Mouse (Mus musculus) c-Kit-positive CD71-positive TER-119-positive erythroid progenitor cells, embryonic 14.5 days (primary cell): ENCODE data around the gene Dgkg.
A peak's percentile ranks its signal among the peaks of the same experiment; 100 is the strongest.

Experiments
- DNase-seq: peaks from one replicate; pipeline ENCODE4 v3.0.0-alpha.2; 2013; ENCODE audit warnings: low spot score

Gene Dgkg

GRCm38 (mm10) chr16:22596394-22596793, 60.6 kb downstream of the Dgkg start:
- DNase-seq, result no peak

DNA sequence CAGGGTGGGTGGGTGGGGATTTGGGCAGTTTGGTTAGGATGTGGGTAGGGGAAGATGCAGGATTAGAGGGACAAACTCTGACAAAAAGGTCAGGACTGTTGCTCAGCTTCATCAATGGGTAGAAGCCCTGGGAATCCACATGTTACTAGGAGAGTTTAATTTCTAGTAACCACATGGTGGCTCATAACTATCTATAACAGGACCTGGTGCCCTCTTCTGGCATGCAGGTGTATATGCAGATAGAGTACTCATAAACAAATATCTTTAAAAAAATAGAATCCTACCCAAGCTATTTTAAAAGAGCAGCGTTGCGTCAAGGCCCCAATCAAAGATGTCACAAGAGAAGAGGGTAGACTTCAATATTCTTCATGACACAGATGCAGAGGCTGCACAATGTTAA, 63.1 kb downstream of the Dgkg start:
- no peak for DNase-seq

DNA sequence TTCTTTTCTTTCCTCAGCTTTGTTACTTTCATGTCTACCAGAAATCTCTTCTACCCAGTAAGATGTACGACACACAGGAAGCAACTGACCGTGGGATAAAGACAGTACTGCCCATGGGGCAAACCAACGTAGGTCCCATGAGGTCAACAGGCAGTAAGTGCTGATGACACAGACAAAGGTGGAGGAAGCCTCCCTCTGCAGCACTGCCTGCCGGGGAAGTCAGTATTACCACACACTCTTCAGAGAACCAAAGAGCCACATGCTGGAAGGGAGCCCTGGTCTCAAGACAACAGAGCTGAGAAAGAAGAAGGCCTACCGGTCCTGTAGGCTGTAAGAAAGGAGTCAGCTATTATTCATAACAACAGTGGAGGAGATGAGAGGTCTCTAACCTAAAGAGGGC, 67.4 kb downstream of the Dgkg start:
- no peak for DNase-seq

GRCm38 (mm10) chr16:22586151-22586836, 70.7 kb downstream of the Dgkg start:
- no peak for DNase-seq

DNA sequence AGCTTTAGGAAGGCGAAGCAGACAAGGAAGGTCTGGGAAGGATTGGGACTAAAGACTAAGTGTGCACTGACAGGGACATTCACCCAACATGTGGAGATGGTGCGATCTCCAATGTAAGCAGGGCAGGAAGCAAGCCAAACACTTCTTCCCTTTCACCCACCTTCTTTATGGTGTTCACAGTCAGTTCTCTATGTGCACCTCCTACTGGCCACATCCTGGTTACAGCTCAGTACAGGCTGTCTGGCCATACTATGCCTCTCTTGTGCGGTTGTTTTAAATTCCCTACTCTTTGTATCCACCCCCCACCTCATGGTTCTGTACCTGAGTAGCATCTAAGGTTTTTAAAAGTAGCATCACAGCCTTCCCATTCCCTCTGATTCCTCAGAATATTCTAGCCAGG, 71.5 kb downstream of the Dgkg start:
- no peak for DNase-seq

DNA sequence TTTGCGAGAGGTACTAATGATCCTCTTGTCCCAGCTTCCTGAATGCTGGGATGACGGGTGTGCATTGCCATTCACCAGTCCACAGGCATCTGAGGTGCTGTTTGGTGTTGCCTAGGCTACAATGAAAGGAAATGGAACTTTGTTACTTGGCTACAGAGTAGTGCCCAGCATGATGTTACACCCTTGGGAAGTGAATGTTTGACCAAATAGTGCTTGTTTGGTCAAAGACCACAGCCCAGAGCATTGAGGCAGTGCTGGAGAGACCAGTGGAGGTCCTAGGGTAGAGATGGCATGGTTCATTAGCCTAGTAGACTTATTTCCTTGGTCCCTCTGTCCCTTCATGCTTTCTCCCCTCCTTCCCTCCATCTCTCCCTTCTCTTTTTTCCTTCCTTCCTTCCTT, 73.6 kb downstream of the Dgkg start:
- DNase-seq, result no peak

GRCm38 (mm10) chr16:22582173-22582929, 74.7 kb downstream of the Dgkg start:
- DNase-seq, result no peak

DNA sequence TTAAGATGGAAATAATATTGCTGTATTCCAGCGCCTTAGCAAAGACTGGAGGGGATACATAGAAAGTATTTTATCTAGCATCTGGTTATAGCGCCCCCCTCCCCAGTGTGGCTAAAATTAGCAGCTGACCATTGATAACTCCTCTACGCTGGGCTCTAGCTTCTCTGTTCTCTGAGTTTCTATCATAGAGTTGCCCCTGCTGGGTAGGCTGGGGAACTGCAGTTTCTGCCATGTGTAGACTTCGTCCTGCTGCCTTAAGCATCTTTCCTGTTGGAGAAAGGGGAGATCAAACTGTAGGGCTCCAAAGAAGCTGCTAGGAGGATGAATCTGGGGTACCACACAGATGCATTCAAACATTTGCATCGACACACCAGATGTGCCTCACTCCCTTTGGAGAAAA, 76.9 kb downstream of the Dgkg start:
- no peak for DNase-seq

DNA sequence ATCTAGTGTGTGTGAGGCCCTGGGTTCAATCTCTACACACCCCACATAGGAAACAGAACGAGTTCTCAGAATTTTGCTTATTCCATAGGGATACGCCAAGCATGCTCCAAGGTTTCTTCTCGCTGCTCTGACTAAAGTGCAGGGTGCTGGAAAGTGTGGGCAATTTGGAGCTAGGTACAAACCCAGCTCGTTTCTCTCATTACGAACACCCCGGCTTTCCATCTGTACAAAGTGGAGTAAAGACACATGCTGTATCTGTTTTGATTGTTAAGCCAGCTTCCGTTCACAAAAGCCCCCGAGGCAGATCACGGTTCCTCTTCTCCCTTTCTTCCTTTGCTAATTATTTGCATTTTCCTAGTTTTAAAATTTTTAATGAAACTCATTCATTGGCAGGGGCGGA, 78.1 kb downstream of the Dgkg start:
- DNase-seq, result no peak

GRCm38 (mm10) chr16:22577656-22578055, 79.4 kb downstream of the Dgkg start:
- DNase-seq, result no peak

GRCm38 (mm10) chr16:22574164-22574563, 82.9 kb downstream of the Dgkg start:
- no peak for DNase-seq

GRCm38 (mm10) chr16:22572641-22573341, 84.2 kb downstream of the Dgkg start:
- DNase-seq, result no peak

GRCm38 (mm10) chr16:22564907-22565272, 92.1 kb downstream of the Dgkg start:
- DNase-seq, result no peak

- DNase-seq, result peak; percentile 18
These were observed 92.6 kb downstream of the Dgkg start for GRCm38 (mm10) chr16:22564259-22564906.

DNA sequence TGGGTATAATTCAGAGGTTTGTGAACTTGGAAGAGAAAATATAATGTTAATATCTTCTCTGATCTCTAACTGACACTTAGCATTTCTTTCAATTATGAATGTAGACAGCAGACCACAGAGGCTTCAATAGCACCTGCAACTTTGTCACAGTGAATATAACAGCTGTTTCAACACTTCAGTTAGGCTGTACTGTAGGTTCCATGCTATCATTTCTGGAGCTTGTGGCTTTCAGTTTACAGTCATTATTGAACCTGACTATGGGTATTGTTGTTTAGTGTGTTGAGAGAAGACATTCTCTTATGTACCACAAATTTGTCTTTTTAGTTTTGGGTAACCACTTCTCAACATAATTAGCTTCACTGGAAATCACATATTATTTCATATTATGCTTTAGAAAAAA, 93.4 kb downstream of the Dgkg start:
- no peak for DNase-seq

- no peak for DNase-seq
These were observed 102.0 kb downstream of the Dgkg start for GRCm38 (mm10) chr16:22554996-22555395.

- no peak for DNase-seq
These were observed 104.7 kb downstream of the Dgkg start for GRCm38 (mm10) chr16:22552351-22552750.

DNA sequence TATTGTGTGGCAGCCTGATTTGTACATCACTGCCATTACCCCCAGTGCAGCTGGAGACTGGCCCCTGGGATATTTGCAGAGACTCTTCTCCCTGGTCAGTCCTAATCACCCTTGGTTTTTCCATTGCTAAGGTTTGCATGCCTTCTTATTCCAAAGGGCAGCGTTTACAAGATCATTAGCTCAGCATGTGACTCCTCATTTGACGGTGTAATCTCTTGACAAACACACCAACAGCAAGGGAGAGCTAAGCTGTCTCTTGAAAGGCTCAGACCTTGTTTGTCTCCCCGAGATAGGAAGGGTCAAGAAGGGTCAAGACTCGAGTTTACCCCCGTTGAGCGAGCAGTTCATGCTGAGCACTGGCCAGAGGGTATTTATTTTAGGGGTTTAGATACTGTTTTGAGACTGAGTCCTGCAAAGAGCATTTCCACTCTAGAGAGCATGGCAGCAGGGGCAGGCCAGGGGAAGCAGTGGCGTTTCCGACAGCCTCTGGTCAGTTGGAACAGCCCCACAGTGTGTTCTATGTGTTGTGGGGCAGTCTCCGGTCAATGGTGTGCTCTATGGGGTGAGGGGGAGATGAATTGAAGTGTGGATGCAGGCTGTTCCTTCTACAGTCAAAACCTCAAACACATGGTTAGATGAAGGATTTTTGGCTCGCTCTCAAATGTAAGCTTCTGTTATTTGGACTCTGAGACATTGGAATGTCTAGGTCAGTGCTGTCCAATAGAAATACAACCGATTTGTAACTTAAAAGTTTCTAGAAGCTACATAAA, 105.6 kb downstream of the Dgkg start:
- DNase-seq, result no peak

DNA sequence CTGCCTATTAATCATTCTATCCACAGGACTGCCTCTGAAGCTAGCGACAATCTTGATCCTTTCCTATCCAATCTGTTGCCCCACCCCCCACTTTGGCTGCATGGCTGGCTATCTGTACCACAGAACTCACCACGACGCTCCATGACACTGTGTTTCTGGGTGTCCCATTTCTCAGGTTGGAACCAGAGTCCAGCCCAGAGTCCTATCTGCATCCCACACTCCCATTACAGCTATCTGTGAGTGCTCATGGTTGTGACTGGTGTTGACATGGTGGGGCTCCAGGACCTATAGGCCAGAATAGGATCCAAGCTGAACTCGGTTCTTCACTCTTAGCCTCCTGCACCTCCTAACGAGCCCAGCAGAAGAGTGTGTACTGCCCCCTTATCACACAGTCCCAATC, 107.7 kb downstream of the Dgkg start:
- no peak for DNase-seq

DNA sequence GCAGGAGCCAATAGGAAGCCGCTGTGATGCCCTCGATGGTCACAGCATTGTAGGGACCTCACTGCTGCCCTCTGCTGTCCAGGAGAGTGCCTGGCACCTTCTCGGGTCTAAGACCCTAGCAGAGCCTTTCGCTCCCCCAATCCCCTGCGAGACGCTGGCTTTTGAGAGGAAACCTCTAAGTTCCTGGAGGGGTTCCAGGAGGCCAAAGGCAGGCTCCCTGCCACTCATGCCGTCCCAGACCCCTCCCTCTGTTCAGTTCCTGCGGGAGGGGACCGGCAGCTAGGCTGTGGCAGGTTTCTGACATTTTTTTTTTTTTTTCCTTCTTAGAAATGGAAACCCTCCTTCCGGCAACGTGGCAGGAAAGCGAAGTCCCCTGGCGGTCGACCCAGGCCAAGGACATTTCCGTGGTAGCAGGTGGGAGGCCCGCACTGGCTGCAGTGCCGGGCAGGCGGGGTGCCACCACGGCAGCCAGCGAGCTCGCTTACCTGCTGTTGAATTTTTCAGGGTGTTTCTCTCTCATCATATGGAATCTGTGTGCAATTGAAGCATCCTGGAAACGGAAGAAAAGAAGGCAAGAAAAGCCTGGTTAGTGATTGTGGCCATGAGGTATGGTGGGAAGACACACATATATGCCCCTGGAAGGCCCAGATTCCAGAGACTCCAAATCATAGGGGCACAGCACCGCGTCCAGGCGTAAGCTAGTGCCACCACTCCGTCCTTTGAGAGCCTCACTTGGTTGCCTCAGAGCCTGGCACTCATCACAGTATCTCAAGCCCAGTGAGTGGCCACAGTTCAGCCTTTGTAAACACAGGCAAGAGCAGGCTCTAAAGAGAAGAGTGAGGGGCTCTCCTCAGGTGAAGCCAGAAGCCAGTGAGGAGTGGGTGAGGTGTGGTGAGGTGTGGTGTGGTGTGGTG, 108.6 kb downstream of the Dgkg start:
- peak; percentile 57 for DNase-seq

DNA sequence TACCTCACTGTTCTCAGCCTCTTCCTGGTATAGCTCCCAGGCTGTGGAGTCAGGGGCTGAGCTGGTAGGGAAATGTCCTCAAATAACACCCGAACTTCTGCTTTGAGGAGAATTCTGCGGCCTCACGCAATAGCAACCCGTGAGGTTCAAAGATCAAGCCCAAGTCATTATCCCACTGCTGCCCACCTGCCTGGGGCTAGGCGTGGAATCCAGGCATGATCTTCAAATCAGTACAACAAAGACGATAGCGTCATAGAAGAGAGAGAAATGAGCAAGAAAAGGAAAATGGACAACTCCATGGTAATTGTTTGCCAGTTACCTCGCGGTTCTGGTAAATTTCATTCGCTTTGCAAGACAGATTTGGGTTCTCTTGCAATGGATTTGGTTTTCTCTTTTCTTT, 109.3 kb downstream of the Dgkg start:
- DNase-seq, result no peak
